Mouse (Mus musculus) myocyte (in vitro differentiated cells): ENCODE measurements around the gene Hipk3. TPM values are rescaled to one million over a fixed set of nuclear protein-coding genes. Genes with fewer than 3 reads are reported as not detected.

ENCODE experiments used
- H3K27me3 ChIP-seq: one replicate; pipeline ENCODE4 v1.6.1; 2011; ENCODE audit not compliant: control insufficient read depth, insufficient read depth, insufficient read length
- H3K36me3 ChIP-seq: one replicate; pipeline ENCODE4 v1.6.1; 2011; ENCODE audit not compliant: control insufficient read depth, insufficient read depth
- H3K4me2 ChIP-seq: one replicate; pipeline ENCODE4 v1.6.1; 2011; ENCODE audit warnings: low read depth, control low read depth
- H3K4me3 ChIP-seq: one replicate; pipeline ENCODE4 v1.5.1; 2011; ENCODE audit warnings: mild to moderate bottlenecking, control low read depth, moderate library complexity
- H3K79me2 ChIP-seq: one replicate; pipeline ENCODE4 v1.6.1; 2011; ENCODE audit not compliant: control insufficient read depth, insufficient read depth
- H3ac ChIP-seq: one replicate; pipeline ENCODE4 v1.6.1; 2011; ENCODE audit not compliant: control insufficient read depth, insufficient read length
- CEBPB ChIP-seq: IDR thresholded peaks from 2 replicates; pipeline ENCODE4 v1.6.1; 2011; ENCODE audit warnings: mild to moderate bottlenecking, moderate library complexity; ENCODE audit not compliant: poor library complexity, insufficient read depth, severe bottlenecking
- E2F4 ChIP-seq: IDR thresholded peaks from one replicate; pipeline ENCODE4 v1.6.1; 2011; ENCODE audit warnings: mild to moderate bottlenecking, control low read depth, moderate library complexity; ENCODE audit not compliant: insufficient read depth
- MAX ChIP-seq: IDR thresholded peaks from one replicate; pipeline ENCODE4 v1.6.1; 2011; ENCODE audit warnings: low read depth, mild to moderate bottlenecking, control low read depth
- MYOD1 ChIP-seq, 3 experiments: IDR thresholded peaks; one replicate each; pipeline ENCODE4 v1.6.1; 2011; ENCODE audit warnings: control low read depth in 2 of 3, low read depth in 2 of 3, mild to moderate bottlenecking in 2 of 3, moderate library complexity in 1 of 3; ENCODE audit not compliant: insufficient read length in 2 of 3, control insufficient read depth in 1 of 3
- MYOG ChIP-seq, 3 experiments: IDR thresholded peaks; one replicate each; pipeline ENCODE4 v1.6.1; 2011; ENCODE audit warnings: control low read depth in 2 of 3, low read depth in 2 of 3, mild to moderate bottlenecking in 2 of 3; ENCODE audit not compliant: insufficient read length in 2 of 3, control insufficient read depth in 1 of 3, insufficient read depth in 1 of 3
- POLR2A ChIP-seq: IDR thresholded peaks from one replicate; pipeline ENCODE4 v1.6.1; 2011; ENCODE audit warnings: low read depth, mild to moderate bottlenecking, control low read depth, moderate library complexity; ENCODE audit not compliant: insufficient read length
- POLR2AphosphoS2 ChIP-seq: IDR thresholded peaks from one replicate; pipeline ENCODE4 v1.6.1; 2011; ENCODE audit warnings: low read depth, control low read depth; ENCODE audit not compliant: insufficient read length
- REST ChIP-seq: IDR thresholded peaks from one replicate; pipeline ENCODE4 v1.6.1; 2011; ENCODE audit warnings: mild to moderate bottlenecking, control low read depth, moderate library complexity; ENCODE audit not compliant: insufficient read depth, insufficient read length
- SRF ChIP-seq: IDR thresholded peaks from one replicate; pipeline ENCODE4 v1.6.1; 2011; ENCODE audit warnings: low read depth; ENCODE audit not compliant: control insufficient read depth, insufficient read length
- TCF12 ChIP-seq: IDR thresholded peaks from one replicate; pipeline ENCODE4 v1.6.1; 2011; ENCODE audit warnings: mild to moderate bottlenecking, control low read depth; ENCODE audit not compliant: poor library complexity, insufficient read depth, severe bottlenecking
- TCF3 ChIP-seq: IDR thresholded peaks from one replicate; pipeline ENCODE4 v1.6.1; 2011; ENCODE audit warnings: low read depth, control low read depth; ENCODE audit not compliant: insufficient read length
- USF1 ChIP-seq: IDR thresholded peaks from one replicate; pipeline ENCODE4 v1.6.1; 2011; ENCODE audit warnings: low read depth, mild to moderate bottlenecking, control low read depth, moderate library complexity
- polyA plus RNA-seq: library from polyadenylated mRNA; unstranded; fragments of >200 nt; fragmentation: generic; extraction: Trizol; gene quantifications from one replicate; pipeline ENCODE4 v1.2.1, GENCODE M21; 2012; ENCODE audit warnings: missing spikeins

Gene Hipk3
- polyA plus RNA-seq, 1 experiment: 14.3 TPM

GRCm38 (mm10) chr2:104422230-104422629, 72.0 kb downstream of the Hipk3 start:
- no peak overlapping the region for H3ac ChIP-seq

DNA sequence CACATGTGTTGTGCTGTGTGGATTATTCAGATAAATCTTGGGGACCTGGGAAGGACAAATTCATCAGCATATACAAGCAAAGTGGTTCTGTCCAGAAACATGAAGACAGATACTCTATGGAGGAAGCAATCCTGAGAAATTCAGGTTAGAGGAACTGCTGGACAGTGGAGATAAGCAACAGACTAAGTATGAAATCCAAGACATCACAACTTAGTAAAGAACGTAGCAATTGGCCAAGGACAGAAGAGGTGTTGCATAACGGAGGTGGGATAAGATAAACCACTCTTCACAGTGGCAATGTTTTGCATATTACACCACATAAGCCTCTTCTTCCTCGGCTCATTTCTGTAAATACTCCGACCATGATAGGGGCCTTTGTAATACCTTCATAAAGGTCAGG, 73.4 kb downstream of the Hipk3 start:
- Histone ChIP-seq H3K36me3 (peaks cover 5% of the 10 kb centered on the region), H3K27me3 (no peaks in the 10 kb centered on the region), H3ac (no peak overlapping the region), H3K4me2 (no peak overlapping the region), H3K79me2 (no peaks in the 10 kb centered on the region), H3K4me3 (no peak overlapping the region)
- TF ChIP-seq TCF12 (no peak), POLR2A (no peak), TCF3 (no peak), CEBPB (no peak), SRF (no peak), POLR2AphosphoS2 (no peak), MYOD1 (IDR thresholded peaks at IDR 0.05; ENCODE audit: control insufficient read depth in 1 of 3, insufficient read length in 2 of 3, low read depth in 2 of 3) (no peak), MYOG (IDR thresholded peaks at IDR 0.05; ENCODE audit: control insufficient read depth in 1 of 3, insufficient read depth in 1 of 3, insufficient read length in 2 of 3, low read depth in 2 of 3) (no peak), MAX (no peak), E2F4 (no peak), REST (no peak), USF1 (no peak)

More at GRCm38 (mm10) chr2:104422230-104422629, 72.0 kb downstream of the Hipk3 start:
- H3K27me3 ChIP-seq: no peaks in the 10 kb centered on the region
- no peak for TF ChIP-seq E2F4
- no peak for TF ChIP-seq TCF3
- TF ChIP-seq TCF12: no peak
- TF ChIP-seq MYOD1 (IDR thresholded peaks at IDR 0.05; ENCODE audit: control insufficient read depth in 1 of 3, insufficient read length in 2 of 3, low read depth in 2 of 3): no peak
- TF ChIP-seq POLR2A: no peak
- TF ChIP-seq POLR2AphosphoS2: no peak
- no peak for TF ChIP-seq USF1
- TF ChIP-seq REST: no peak
- no peak for TF ChIP-seq MAX
- no peak overlapping the region for H3K4me3 ChIP-seq
- peaks cover 6% of the 10 kb centered on the region for H3K36me3 ChIP-seq
- H3K4me2 ChIP-seq: no peak overlapping the region
- H3K79me2 ChIP-seq: no peaks in the 10 kb centered on the region

DNA sequence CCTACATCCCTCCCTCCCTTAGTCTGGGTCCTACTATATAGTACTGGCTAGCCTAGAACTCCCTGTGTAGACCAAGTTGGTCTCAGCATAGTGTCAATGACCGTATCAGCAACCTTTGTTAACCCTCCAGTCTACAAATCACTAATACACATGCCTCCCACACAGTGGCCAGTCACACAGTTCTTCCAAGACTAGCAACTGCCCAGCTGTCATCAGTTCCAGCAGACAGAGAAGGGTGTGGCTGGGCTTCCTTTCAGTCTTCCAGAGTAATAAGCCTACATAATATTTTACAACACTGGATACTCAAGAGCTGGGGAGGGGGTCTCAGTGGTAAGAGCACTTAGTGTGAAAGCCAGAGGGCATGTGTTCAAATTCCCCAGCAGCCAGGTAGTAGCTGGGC, 74.2 kb downstream of the Hipk3 start:
- H3K27me3 ChIP-seq: no peaks in the 10 kb centered on the region
- H3K4me3 ChIP-seq: no peak overlapping the region
- H3K36me3 ChIP-seq: no peaks in the 10 kb centered on the region
- H3K79me2 ChIP-seq: no peaks in the 10 kb centered on the region
- peak overlapping the region; percentile 70 for H3K4me2 ChIP-seq
- H3ac ChIP-seq: no peak overlapping the region
- TF ChIP-seq CEBPB (no peak), SRF (no peak), POLR2AphosphoS2 (no peak), POLR2A (no peak), E2F4 (no peak), MYOD1 (IDR thresholded peaks at IDR 0.05; ENCODE audit: control insufficient read depth in 1 of 3, insufficient read length in 2 of 3, low read depth in 2 of 3) (peak in 2 of 3 experiments; percentile 66 to 87), REST (no peak), TCF3 (peak; percentile 54), MYOG (IDR thresholded peaks at IDR 0.05; ENCODE audit: control insufficient read depth in 1 of 3, insufficient read depth in 1 of 3, insufficient read length in 2 of 3, low read depth in 2 of 3) (peak in 2 of 3 experiments; percentile 65 to 81), MAX (no peak), TCF12 (peak; percentile 64), USF1 (no peak)

DNA sequence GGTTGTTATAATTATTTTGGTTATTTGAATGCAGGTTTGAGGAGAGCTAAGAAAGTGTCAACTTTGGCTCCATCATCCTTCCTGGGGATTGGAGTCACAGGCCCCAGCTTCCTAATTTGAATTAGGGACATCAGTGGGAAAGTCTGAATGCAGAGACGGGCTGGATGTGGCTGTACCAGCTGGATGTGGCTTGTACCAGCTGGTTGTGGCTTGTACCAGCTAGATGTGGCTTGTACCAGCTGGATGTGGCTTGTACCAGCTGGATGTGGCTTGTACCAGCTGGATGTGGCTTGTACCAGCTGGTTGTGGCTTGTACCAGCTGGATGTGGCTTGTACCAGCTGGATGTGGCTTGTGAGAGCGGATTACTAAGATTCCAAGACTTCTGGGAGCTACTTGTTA, 74.8 kb downstream of the Hipk3 start:
- Histone ChIP-seq H3K79me2 (no peaks in the 10 kb centered on the region), H3ac (no peak overlapping the region), H3K4me3 (no peak overlapping the region), H3K36me3 (no peaks in the 10 kb centered on the region), H3K27me3 (no peaks in the 10 kb centered on the region), H3K4me2 (peak overlapping the region; percentile 70)
- no peak for TF ChIP-seq REST
- TF ChIP-seq E2F4: no peak
- peak; percentile 95 for TF ChIP-seq TCF3
- TF ChIP-seq MYOD1 (IDR thresholded peaks at IDR 0.05; ENCODE audit: control insufficient read depth in 1 of 3, insufficient read length in 2 of 3, low read depth in 2 of 3): peak; percentile 18 to 97 (median 88)
- TF ChIP-seq TCF12: peak; percentile 93
- TF ChIP-seq MYOG (IDR thresholded peaks at IDR 0.05; ENCODE audit: control insufficient read depth in 1 of 3, insufficient read depth in 1 of 3, insufficient read length in 2 of 3, low read depth in 2 of 3): peak; percentile 93 to 99 (median 97)
- TF ChIP-seq MAX: no peak

GRCm38 (mm10) chr2:104413011-104413410, 81.2 kb downstream of the Hipk3 start:
- no peaks in the 10 kb centered on the region for H3K79me2 ChIP-seq
- peaks cover 19% of the 10 kb centered on the region for H3K27me3 ChIP-seq
- H3K36me3 ChIP-seq: no peaks in the 10 kb centered on the region
- H3ac ChIP-seq: no peak overlapping the region
- TF ChIP-seq MAX (no peak), TCF3 (no peak)
- H3K4me3 ChIP-seq: no peak overlapping the region
- H3K4me2 ChIP-seq: no peak overlapping the region
